Mouse (Mus musculus): ENCODE measurements around the gene Phldb3.

DNA sequence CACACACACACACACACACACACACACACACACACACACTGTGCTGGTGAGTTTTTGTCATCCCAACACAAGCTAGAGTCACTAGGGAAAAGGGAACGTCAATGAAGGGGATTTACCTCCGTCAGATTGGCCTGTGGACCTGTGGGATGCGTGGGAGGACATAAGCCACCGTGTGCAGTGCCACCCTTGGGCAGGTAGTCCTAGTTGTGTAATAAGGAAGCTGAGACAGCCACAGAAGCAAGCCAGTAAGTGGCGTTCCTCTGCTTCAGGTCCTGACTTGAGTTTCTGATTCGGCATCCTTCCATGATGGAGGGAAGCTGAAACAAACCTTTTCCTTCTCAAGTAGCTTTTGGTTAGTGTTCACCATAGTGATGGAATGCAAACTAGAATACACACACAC, 33.9 kb downstream of the Phldb3 start:
- TF ChIP-seq POLR2A (IDR thresholded peaks at IDR 0.05; ENCODE audit: low read depth, low read length), result no peak
- TF ChIP-seq CTCF (IDR thresholded peaks at IDR 0.05; ENCODE audit: extremely low read depth, insufficient read depth, insufficient read length, insufficient replicate concordance), result no peak
